Mouse (Mus musculus) E14TG2a.4 (cell line): ENCODE measurements around the gene Sowaha.

Source experiments
- CTCF ChIP-seq: conservative IDR thresholded peaks from 2 replicates; pipeline ENCODE4 v1.5.1; 2014; ENCODE audit warnings: low read length
- POU5F1 ChIP-seq: IDR thresholded peaks from 2 replicates; pipeline ENCODE4 v1.6.1; 2014; ENCODE audit warnings: low read length, borderline replicate concordance

GRCm38 (mm10) chr11:53451361-53451760, 28.7 kb downstream of the Sowaha start:
- TF ChIP-seq CTCF (no peak), POU5F1 (no peak)
